Mouse (Mus musculus) retina, postnatal 7 days (tissue): ENCODE data around the gene Ddx19b.
"Not testable (repeated sequence)": the region's sequence is repeated elsewhere in the genome, so short reads cannot be mapped to it uniquely, and the experiment has no call there.

Experiments used
- DNase-seq: peaks from one replicate; pipeline ENCODE4 v3.0.0-alpha.2; 2012; ENCODE audit warnings: low read depth, low spot score

Ddx19b gene

GRCm38 (mm10) chr8:110965594-110965993 is 66.0 kb downstream of the Ddx19b start:
- DNase-seq: peak; percentile 13

DNA sequence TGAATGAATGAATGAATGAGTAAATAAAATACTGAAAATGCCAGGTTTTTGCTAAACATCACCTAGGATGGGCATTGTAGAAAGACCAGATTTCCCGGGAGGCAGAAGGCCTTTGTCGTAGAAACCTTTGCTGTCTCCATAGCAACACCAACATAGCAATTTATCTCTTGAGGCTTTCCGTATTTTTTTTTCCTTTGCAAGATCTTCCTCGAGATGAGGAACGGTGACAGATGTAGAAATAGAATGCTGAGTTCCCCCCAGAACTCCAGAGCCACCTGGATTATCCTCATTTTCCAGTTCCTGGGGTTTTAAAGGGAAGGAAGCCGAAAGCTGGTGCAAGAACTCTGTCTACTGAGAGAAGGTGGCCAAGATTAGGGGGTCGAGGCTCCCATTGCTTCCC is 66.9 kb downstream of the Ddx19b start:
- no peak for DNase-seq

DNA sequence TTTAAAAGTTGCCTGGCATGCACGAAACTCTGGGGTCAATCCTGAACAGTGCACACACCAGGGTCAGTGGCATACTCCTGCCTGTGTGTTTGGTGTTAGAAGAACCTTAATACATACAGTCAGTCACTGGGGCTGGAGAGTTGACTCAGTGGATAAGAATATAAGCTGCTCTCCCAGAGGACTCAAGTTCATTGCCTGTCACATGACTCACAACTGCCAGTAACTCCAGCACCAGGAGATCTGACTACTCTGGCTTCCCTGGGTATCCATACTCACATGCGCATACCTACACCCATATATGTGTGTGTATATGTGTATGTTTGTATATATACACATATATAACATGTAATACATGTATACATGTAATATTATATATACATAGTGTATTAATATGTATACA is 68.5 kb downstream of the Ddx19b start:
- no peak for DNase-seq

GRCm38 (mm10) chr8:110959906-110960305 is 71.6 kb downstream of the Ddx19b start:
- no peak for DNase-seq

GRCm38 (mm10) chr8:110959071-110959780 is 72.3 kb downstream of the Ddx19b start:
- DNase-seq: no peak

DNA sequence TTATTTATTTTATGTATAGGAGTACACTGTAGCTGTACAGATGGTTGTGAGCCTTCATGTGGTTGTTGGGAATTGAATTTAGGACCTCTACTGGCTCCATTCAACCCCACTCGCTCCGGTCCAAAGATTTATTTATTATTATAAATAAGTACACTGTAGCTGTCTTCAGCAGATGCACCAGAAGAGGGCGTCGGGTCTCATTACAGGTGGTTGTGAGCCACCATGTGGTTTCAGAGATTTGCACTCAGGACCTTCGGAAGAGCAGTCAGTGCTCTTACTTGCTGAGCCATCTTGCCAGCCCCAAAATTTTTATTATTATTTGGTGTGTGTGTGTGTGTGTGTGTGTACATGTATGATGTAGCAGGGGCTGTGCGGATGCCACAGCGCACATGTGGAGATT is 73.0 kb downstream of the Ddx19b start:
- DNase-seq: not testable (repeated sequence)

DNA sequence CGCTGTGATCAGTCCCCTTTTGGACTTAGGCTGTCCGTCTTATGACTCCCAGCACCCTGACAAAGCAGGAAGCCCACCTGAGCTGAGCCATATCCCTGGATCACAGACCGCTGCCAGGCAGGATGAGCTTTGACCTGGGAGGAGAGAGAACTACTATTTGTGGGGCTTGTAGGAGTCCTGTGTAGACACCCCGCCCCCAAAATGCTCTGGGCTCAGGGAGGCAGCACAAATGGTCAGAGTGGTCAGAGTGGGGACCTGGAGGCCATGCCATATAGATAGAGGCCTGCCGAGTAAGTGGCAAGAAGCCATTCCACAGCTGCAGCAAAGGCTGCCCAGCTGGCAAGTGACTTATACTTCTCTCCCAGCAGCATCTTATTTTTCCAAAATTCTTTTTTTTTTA is 73.4 kb downstream of the Ddx19b start:
- DNase-seq: no peak

- no peak for DNase-seq
Measured at GRCm38 (mm10) chr8:110957471-110957870, 74.1 kb downstream of the Ddx19b start.

DNA sequence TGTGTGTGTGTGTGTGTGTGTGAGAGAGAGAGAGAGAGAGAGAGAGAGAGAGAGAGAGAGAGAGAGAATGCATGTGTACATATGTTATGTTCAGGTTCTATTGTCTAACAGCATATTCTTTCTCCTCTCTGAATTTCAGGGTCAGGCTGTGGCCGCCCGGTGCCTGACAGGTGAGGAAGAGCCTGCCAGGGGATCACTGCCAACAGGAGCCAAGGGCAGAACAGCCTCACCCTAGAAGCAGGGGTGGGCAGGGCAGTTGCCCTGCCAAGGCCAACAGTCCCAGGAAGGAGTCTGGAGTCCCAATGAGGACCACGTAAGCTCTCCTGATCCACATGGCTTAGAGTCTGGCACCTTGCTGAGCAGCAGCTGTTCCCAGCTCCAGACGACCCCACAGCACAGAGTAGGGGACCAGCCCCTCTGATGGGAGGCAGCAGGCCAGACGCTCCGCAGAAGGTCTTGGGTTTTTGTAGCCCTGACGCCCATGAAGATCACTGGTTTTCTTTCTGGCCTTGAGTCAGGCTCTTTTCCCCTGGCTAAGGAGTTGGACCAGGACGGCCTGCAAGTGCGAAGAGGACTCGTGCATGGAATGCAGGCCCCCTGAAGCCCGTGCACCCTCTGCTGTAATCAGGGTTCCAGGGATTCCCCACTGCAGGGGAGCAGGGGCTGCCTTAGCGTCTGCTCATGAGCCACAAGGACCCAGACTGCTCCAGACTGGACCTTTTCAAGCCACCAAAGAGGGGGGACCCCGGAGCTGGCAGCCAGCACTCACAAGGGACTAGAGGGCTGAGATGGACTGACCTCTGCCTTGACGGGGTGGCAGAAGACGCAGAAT is 74.7 kb downstream of the Ddx19b start:
- DNase-seq: no peak

- no peak for DNase-seq
Measured at GRCm38 (mm10) chr8:110954776-110955175, 76.8 kb downstream of the Ddx19b start.
